Mouse (Mus musculus): ENCODE results near the gene Tsen34. TPM values are rescaled to one million over a fixed set of nuclear protein-coding genes. Genes with fewer than 3 reads are reported as not detected.

Gene Tsen34
- polyA plus RNA-seq, 1 experiment from 2014 or later: 227 TPM

DNA sequence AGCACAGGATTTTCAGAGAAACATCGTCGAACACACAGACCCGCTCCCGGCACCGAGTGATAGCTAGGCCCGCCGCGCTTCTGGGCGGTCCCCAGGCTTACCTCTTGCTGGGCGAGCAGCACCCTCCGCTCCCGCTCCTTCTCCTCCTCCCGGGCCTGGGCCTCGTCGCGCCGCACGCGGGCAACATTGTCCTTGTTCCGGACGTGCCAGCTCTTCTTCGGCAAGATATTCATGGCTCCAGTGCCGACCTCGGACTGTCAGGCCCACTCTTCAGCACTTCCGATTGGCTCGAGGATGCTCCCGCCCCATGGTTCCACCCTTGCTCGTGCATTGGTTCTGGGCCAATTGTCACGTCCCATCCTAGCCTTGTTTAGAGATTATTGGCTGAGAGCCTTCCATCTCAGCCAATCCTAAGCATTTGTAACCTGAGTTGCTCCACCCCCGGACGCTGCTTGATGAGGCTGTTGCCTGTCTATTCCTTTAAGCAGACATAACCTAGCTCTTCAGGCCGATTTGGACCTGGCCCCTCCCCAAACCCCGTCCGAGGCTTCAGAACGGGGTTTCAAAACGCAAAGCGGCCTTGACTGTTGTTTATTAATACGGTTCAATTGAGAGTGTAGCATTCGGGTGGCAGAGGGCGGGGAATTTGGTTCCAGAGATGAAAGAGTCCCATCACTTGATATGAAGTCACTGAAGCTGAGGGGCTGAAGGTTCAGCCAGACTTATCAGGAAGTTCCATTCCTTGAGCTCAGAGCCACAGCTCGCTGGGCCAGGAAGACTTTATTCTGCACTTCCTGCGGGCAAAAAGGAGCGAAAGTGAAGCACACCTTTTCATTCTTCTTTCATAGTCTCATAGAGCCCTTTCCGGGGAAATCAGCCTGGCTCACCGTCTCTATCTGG, 27.2 kb upstream of the Tsen34 start, which contains the start of gene Leng1:
Leng1 (minus strand) TSS at position 626 of the 900 bp plus-strand sequence.
- WGBS: 4% methylated on average over 45 of the region's 45 CpGs
- Histone ChIP-seq H3K27ac (replicated peaks) (peak within 1 kb of the TSS; percentile 80), H3K4me3 (peak within 1 kb of the TSS; percentile 62), H3K36me3 (peaks cover 25% of the 10 kb centered on the region), H3K4me1 (replicated peaks) (peaks cover 22% of the 10 kb centered on the region), H3K27me3 (no peaks in the 10 kb centered on the region), H3K4me2 (peak within 1 kb of the TSS; percentile 78), H3K9me3 (no peaks in the 10 kb centered on the region), H3K9ac (peak within 1 kb of the TSS; percentile 79)
- peak; percentile 99 for ATAC-seq (ENCODE audit: low read depth)

- Histone ChIP-seq H3K4me1 (replicated peaks) (peaks cover 22% of the 10 kb centered on the region), H3K4me3 (no peak overlapping the region), H3K36me3 (peaks cover 11% of the 10 kb centered on the region), H3K4me2 (0 out of 2 replicates have a peak overlapping the region, but pooled peaks have one; percentile 4), H3K27ac (replicated peaks) (no peak overlapping the region), H3K9ac (no peak overlapping the region), H3K9me3 (no peaks in the 10 kb centered on the region), H3K27me3 (no peaks in the 10 kb centered on the region)
- 21% methylated on average over 14 of the region's 14 CpGs for WGBS
- no peak for ATAC-seq (ENCODE audit: low read depth)
Observed at GRCm38 (mm10) chr7:3666921-3667391, 25.7 kb upstream of the Tsen34 start.

DNA sequence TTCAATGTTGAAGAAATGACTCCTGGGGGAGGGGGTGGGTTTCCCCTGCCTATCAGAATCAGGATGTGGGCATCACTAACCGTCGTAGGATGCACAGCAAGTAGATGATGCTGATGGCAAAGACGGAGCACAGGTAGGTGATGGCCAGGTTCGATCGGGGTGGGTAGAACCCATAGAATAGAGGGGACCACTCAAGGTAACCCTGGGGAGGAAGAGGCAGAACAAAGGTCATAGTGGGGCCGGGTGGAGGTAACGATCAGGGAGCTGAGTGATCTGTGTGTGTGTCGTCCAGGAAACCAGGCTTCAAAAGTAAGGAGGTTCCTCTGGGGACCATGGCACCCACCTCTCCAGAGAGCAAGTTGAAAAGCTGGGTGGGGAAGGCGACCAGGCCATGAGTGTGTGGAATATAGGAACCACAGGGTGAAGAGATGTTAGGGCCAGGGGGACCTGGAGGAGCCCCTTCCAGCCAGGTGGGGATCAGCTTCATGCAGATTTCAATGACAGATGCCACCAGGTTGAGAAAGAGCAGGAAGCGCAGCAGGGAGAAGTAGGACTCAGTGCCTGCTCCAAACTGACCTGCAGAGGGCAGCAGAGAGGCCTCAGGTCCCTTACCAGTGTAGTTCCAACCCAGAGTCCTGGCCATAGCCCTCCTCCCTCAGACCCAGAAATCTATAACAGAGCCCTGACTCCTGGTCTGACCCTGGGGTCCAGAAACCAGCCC, 18.0 kb upstream of the Tsen34 start:
- peaks cover 18% of the 10 kb centered on the region for H3K36me3 ChIP-seq
- peak; percentile 89 for ATAC-seq (ENCODE audit: low read depth)
- no peak overlapping the region for H3K4me3 ChIP-seq
- no peaks in the 10 kb centered on the region for H3K27me3 ChIP-seq
- WGBS: 69% methylated on average over 10 of the region's 10 CpGs
- H3K27ac ChIP-seq (replicated peaks): no peak overlapping the region
- no peak overlapping the region for H3K4me2 ChIP-seq
- no peaks in the 10 kb centered on the region for H3K4me1 ChIP-seq (replicated peaks)
- H3K9ac ChIP-seq: no peak overlapping the region
- no peaks in the 10 kb centered on the region for H3K9me3 ChIP-seq

DNA sequence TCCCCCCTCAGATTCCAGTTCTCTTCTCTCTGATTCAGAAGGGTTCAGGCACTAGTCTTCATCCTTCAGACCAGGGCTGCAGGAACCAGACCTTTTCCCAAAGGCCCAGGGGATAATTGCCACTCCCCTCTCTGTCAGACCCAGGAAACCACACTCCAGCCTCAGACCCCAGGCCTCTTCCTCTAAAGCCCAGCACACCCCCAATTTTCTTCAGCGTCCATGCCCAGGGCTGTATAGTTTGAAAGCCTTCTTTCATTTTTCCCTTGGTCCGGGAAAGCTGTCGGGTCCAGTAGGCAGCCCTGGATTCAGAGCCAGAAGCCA, 17.5 kb upstream of the Tsen34 start:
- 77% methylated on average over 3 of the region's 3 CpGs for WGBS
- Histone ChIP-seq H3K27me3 (no peaks in the 10 kb centered on the region), H3K4me2 (no peak overlapping the region), H3K27ac (replicated peaks) (no peak overlapping the region), H3K4me3 (no peak overlapping the region), H3K36me3 (peaks cover 20% of the 10 kb centered on the region), H3K9me3 (no peaks in the 10 kb centered on the region), H3K9ac (no peak overlapping the region), H3K4me1 (replicated peaks) (no peaks in the 10 kb centered on the region)
- ATAC-seq (ENCODE audit: low read depth): no peak; the same call in 1 of the 2 replicates

DNA sequence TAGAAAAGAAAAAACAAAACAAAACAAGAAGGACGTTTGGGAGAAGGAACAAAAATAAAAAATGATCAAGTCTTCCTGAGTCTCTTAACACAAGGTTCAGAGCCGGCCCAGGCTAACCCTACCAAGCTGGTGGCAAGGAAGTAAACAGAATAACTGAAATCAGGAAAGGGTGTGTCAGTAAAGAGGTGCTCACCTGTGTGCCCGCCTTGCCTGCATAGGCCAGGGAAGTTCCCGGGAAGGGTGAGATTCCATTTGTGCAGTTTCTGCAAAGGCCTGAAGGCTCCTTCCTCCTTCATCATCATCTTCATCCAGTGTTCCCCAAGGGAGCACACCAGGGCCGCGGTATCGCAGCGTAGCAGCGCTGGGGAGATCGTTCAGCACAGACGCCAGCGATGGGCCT, 16.3 kb upstream of the Tsen34 start:
- H3K9ac ChIP-seq: no peak overlapping the region
- H3K27ac ChIP-seq (replicated peaks): no peak overlapping the region
- H3K4me1 ChIP-seq (replicated peaks): no peaks in the 10 kb centered on the region
- H3K4me3 ChIP-seq: no peak overlapping the region
- WGBS: 88% methylated on average over 12 of the region's 12 CpGs
- H3K4me2 ChIP-seq: no peak overlapping the region
- no peaks in the 10 kb centered on the region for H3K9me3 ChIP-seq
- H3K36me3 ChIP-seq: peaks cover 29% of the 10 kb centered on the region
- ATAC-seq (ENCODE audit: low read depth): no peak
- no peaks in the 10 kb centered on the region for H3K27me3 ChIP-seq

DNA sequence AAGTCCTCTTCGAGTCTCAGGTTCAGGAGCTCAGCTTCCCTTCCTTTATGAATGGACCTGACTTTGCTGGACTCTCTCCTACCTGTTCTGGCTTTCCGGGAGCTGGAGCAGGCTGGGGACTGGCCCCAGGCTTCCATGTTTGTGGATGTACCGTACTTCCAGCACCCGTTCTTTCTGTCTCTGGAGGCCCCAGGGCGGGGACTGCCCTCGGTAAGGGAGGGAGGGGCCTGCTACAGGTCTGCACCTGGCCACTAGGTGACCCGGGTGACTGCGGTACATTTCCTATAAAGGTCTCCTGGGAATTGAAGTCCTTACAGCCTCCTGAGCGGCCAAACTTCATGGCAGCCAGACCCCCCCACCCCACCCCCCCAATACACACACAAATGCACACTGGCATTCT, 15.3 kb upstream of the Tsen34 start, which contains the start of gene Tmc4:
Tmc4 (minus strand) TSS at position 212 of the 400 bp plus-strand sequence.
- Histone ChIP-seq H3K9ac (no peak within 1 kb of the TSS), H3K27ac (replicated peaks) (no peak within 1 kb of the TSS), H3K4me1 (replicated peaks) (no peaks in the 10 kb centered on the region), H3K27me3 (no peaks in the 10 kb centered on the region), H3K9me3 (no peaks in the 10 kb centered on the region), H3K4me2 (no peak within 1 kb of the TSS), H3K4me3 (no peak within 1 kb of the TSS), H3K36me3 (peaks cover 29% of the 10 kb centered on the region)
- no peak for ATAC-seq (ENCODE audit: low read depth)
- WGBS: 59% methylated on average over 9 of the region's 9 CpGs

DNA sequence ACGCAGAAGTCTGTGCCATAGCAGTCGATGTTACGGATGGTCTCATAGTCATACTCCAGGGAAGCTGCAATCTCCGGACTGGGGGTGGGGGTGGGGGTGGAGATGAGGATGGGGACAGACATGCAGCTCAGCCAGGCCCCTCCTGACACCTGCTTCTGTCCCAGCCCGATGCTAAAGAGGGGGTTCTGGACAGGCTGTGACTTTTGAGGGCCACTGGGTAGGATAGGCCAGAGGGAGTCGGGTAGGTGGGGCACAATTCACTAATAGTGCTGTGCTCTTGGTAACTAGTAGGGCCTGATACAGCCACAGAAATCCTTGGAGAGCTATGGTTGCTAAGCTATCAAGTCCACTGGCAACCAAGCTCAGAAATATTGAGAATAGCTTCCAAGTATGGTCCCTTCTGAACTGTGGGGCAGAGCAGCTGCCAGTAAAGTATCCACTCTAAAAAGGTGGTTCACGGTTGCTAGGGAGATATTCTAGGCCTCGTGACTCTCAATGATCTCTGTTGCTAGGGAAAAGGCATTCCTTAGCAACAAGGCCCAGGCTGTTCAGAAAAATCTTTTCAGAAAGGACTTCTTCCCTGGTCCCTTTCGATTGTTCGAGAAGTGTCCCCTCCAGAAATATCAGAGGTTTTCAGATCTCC, 8.6 kb upstream of the Tsen34 start:
- peak overlapping the region; percentile 43; the same call in 1 of the 2 replicates for H3K9ac ChIP-seq
- WGBS: 62% methylated on average over 10 of the region's 10 CpGs
- H3K4me3 ChIP-seq: no peak overlapping the region
- peak; percentile 51 for ATAC-seq (ENCODE audit: low read depth)
- no peak overlapping the region for H3K4me2 ChIP-seq
- H3K4me1 ChIP-seq (replicated peaks): peaks cover 24% of the 10 kb centered on the region
- no peaks in the 10 kb centered on the region for H3K27me3 ChIP-seq
- peaks cover 53% of the 10 kb centered on the region for H3K36me3 ChIP-seq
- no peaks in the 10 kb centered on the region for H3K9me3 ChIP-seq
- peak overlapping the region; percentile 76 for H3K27ac ChIP-seq (replicated peaks)

DNA sequence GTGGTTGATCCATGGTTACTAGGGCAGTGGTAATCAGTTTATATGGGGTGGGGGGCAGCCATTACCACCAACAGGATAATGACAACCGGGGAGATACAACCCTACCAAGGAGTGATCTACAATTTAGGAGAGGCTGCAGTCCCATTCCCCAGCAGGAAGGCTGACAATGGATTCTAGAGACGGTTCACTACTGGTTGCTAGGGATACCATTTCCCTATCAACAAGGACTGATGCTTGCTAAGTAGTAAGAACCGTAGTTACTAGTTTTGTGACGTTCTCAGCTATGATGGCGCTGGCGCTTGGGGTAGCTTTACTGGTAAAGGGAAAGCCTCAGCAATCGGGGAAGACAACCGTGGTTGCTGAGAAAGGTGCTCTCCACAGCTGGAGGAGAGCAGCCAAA, 8.0 kb upstream of the Tsen34 start:
- ATAC-seq (ENCODE audit: low read depth): peak; percentile 34; the same call in 1 of the 2 replicates
- Histone ChIP-seq H3K4me1 (replicated peaks) (peaks cover 24% of the 10 kb centered on the region), H3K9me3 (no peaks in the 10 kb centered on the region), H3K27me3 (no peaks in the 10 kb centered on the region), H3K27ac (replicated peaks) (peak overlapping the region; percentile 76), H3K9ac (peak overlapping the region; percentile 43; the same call in 1 of the 2 replicates), H3K4me3 (no peak overlapping the region), H3K4me2 (no peak overlapping the region), H3K36me3 (peaks cover 48% of the 10 kb centered on the region)
- WGBS: 67% methylated on average over 8 of the region's 8 CpGs

DNA sequence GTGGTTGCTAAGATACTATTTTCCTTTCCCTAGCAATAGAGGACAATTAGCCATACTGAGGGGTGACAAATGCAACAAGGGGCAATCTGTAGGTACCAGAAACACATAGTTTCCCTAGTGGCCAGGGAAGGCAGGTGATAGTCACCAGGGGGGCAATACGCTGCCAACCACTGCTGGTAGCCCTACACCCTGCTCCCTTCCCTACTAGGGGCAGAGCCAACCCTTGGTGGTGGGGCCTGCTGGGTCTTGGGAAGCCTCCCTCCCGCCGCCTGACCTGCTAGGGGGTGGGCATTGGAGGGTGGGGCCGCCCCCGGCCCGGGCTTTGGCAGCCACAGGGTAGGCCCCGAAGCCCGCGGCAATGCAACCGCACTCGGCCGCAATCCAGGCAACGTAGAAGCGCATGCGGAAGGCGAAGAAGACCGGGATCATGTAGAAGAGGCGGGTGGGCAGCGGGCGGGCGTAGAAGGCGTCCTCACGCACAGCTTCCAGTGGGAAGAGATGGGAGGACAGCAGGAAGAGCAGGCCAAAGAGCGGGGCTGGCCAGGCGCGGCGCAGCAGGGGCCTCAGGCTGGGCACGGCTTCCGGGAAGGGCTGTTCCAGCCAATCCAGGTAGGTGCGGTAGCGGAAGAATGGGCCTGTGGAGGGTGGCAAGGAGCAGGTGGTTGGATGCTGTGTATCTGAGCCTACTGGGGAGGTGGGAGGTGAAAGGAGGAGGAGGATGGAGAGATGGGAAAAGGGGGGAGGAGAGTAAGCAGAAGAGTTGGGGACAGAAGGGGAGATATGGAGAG, 7.1 kb upstream of the Tsen34 start:
- no peak overlapping the region for H3K4me3 ChIP-seq
- peaks cover 47% of the 10 kb centered on the region for H3K36me3 ChIP-seq
- 77% methylated on average over 31 of the region's 31 CpGs for WGBS
- peak overlapping the region; percentile 34; the same call in 1 of the 2 replicates for H3K9ac ChIP-seq
- H3K4me1 ChIP-seq (replicated peaks): peaks cover 24% of the 10 kb centered on the region
- ATAC-seq (ENCODE audit: low read depth): no peak
- H3K4me2 ChIP-seq: no peak overlapping the region
- no peak overlapping the region for H3K27ac ChIP-seq (replicated peaks)
- no peaks in the 10 kb centered on the region for H3K9me3 ChIP-seq
- no peaks in the 10 kb centered on the region for H3K27me3 ChIP-seq

DNA sequence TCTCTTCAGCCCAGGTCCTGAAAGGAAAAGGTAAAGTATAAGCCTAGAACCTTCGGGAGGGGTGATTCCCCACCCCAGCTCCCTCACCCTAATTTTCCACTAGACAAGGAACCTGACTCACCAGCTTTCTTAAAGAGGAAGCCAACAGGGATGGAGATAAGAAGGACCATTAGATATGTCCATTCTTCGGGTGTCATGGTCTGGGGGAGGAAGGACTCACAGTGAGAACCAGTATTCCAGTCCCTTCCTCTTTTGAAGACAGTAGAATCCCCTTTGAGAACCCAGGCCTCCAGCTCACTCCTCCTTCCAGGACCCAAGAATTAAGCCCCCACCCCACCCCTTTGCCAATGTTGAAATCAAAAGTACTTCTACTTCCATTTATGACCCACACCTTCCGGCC, 744 bp upstream of the Tsen34 start:
- Histone ChIP-seq H3K4me3 (peak overlapping the region; percentile 80), H3K36me3 (peaks cover 32% of the 10 kb centered on the region), H3K9ac (peak overlapping the region; percentile 92), H3K27me3 (no peaks in the 10 kb centered on the region), H3K4me1 (replicated peaks) (peaks cover 40% of the 10 kb centered on the region), H3K27ac (replicated peaks) (peak overlapping the region; percentile 94; the same call in 1 of the 2 replicates), H3K9me3 (no peaks in the 10 kb centered on the region), H3K4me2 (peak overlapping the region; percentile 81)
- ATAC-seq (ENCODE audit: low read depth): no peak
- WGBS: 39% methylated on average over 3 of the region's 3 CpGs

All from neural tube, embryonic 13.5 days (tissue).